Mouse (Mus musculus) limb, embryonic 12.5 days (tissue): ENCODE data around the gene Pla2g2c. TPM values are rescaled to one million over a fixed set of nuclear protein-coding genes. Genes with fewer than 3 reads are reported as not detected.

Experiments used
- ATAC-seq: fragments of 200-750 bp; cut with Nextera tagmentation; 2 replicates; pipeline ENCODE4 v1.8.0; 2017; ENCODE audit warnings: low read depth, moderate TSS enrichment; ENCODE audit not compliant: insufficient number of reproducible peaks, insufficient read depth, low FRiP score, low TSS enrichment
- H3K27ac ChIP-seq: fragments of 300-500 bp; sonication (generic); 2 replicates; pipeline ENCODE4 v1.5.1; 2016; ENCODE audit warnings: mild to moderate bottlenecking, moderate library complexity
- H3K27me3 ChIP-seq: fragments of 300-500 bp; sonication (generic); 2 replicates; pipeline ENCODE4 v1.6.1; 2016; ENCODE audit warnings: mild to moderate bottlenecking, moderate library complexity
- H3K36me3 ChIP-seq: fragments of 300-500 bp; sonication (generic); 2 replicates; pipeline ENCODE4 v1.6.1; 2016; ENCODE audit warnings: mild to moderate bottlenecking, moderate library complexity
- H3K4me1 ChIP-seq: fragments of 300-500 bp; sonication (generic); replicated peaks from 2 replicates; pipeline ENCODE4 v1.6.1; 2016
- H3K4me2 ChIP-seq: fragments of 300-500 bp; sonication (generic); 2 replicates; pipeline ENCODE4 v1.6.1; 2016; ENCODE audit warnings: mild to moderate bottlenecking, moderate library complexity
- H3K4me3 ChIP-seq: fragments of 300-500 bp; sonication (generic); replicated peaks from 2 replicates; pipeline ENCODE4 v1.5.1; 2016; ENCODE audit warnings: mild to moderate bottlenecking
- H3K9ac ChIP-seq: fragments of 300-500 bp; sonication (generic); replicated peaks from 2 replicates; pipeline ENCODE4 v1.6.1; 2016; ENCODE audit warnings: mild to moderate bottlenecking, moderate library complexity
- H3K9me3 ChIP-seq: fragments of 300-500 bp; sonication (generic); 2 replicates; pipeline ENCODE4 v1.6.1; 2016; ENCODE audit warnings: mild to moderate bottlenecking, moderate library complexity
- WGBS: fragments of 180-500 bp; shearing (Covaris S2); methylation state at CpG from one replicate; pipeline ENCODE4 v1.1.7; 2016; 5-methylcytosine and 5-hydroxymethylcytosine counted together
- polyA plus RNA-seq: library from polyadenylated mRNA; unstranded; fragments of >200 nt; fragmentation: Nextera tagmentation; extraction: Ambion mirVana; gene quantifications from 2 replicates; pipeline ENCODE4 v1.2.1, GENCODE M21; 2016

The Pla2g2c gene
- polyA plus RNA-seq, 1 experiment from 2014 or later, result 0.92 TPM

GRCm38 (mm10) chr4:138697166-138697860 is 27.3 kb upstream of the Pla2g2c start:
- no peaks in the 10 kb centered on the region for H3K36me3 ChIP-seq
- no peak for ATAC-seq
- no peak overlapping the region for H3K4me2 ChIP-seq
- no peak overlapping the region for H3K4me3 ChIP-seq
- H3K4me1 ChIP-seq, result no peaks in the 10 kb centered on the region
- peaks cover 43% of the 10 kb centered on the region for H3K27me3 ChIP-seq
- no peak overlapping the region for H3K9ac ChIP-seq
- no peak overlapping the region for H3K27ac ChIP-seq
- WGBS, result 45% methylated on average over 9 of the region's 10 CpGs
- no peaks in the 10 kb centered on the region for H3K9me3 ChIP-seq

DNA sequence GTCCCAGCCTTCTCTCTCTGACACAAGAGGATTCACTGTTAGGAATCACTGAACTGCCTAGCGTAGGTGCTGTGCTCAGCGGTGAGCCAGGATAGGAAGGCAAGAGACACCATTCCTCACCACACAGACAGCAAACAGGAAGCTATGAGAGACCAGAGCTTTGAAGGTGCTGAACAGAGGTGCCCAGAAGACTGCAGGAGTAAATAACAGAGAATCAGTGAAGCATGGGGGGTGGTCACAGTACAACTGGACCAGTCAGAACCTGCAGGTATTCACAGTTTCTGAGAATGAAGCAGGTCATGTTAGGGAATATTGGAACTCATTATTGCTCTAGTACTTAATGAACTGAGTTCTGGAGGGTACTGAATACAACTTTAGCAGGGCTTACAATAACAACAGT is 26.3 kb upstream of the Pla2g2c start:
- H3K27me3 ChIP-seq, result peaks cover 33% of the 10 kb centered on the region
- no peak overlapping the region for H3K4me3 ChIP-seq
- 57% methylated on average over 2 of the region's 2 CpGs for WGBS

DNA sequence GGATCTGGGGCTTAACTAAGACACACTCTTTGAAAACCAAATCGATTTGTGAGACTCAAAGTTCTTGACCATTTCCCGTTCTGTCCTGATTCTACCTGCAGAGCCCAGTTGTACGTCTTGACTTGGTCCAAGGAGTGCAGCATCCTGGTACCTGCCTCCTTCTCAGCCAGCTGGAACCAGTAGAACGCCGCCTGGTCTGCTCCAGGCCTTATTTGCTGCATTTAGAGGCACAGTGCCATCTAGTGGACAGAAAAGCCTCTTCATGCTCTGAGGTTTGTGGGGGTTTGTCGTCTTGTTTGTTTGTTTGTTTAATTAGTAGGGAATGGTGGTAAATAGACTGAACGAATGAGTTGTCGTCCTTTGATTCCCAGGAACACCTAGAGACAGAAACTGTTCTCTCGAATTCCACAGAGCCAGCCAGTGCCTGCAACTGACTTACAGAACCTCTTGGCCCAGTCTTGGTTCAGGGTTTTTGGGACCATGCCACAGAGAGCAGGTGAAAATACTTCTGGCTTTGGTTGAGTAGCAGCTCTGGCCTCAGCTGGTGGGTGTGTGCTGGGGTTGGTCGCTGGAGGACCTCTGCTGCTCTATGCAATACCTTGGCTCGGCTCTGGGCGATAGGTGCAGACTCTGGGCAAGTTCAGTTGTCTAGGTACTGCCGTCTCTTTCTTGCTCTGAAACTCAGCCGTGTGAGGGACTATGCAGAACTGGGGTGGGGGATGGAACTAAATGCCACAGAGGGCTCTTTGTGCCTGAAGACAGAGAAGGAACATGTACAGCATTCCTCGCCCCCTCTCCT is 24.2 kb upstream of the Pla2g2c start:
- Histone ChIP-seq H3K27ac (no peak overlapping the region), H3K4me3 (no peak overlapping the region), H3K4me2 (no peak overlapping the region), H3K9ac (no peak overlapping the region), H3K9me3 (no peaks in the 10 kb centered on the region), H3K4me1 (0 out of 2 replicates have a peak, but pooled peaks cover 3% of the 10 kb centered on the region), H3K36me3 (no peaks in the 10 kb centered on the region), H3K27me3 (peaks cover 16% of the 10 kb centered on the region)
- 28% methylated on average over 15 of the region's 15 CpGs for WGBS
- ATAC-seq, result no peak; the same call in 1 of the 2 replicates

More for the DNA sequence above, 26.3 kb upstream of the Pla2g2c start:
- H3K36me3 ChIP-seq, result no peaks in the 10 kb centered on the region
- H3K9me3 ChIP-seq, result no peaks in the 10 kb centered on the region
- no peak overlapping the region for H3K9ac ChIP-seq
- H3K4me2 ChIP-seq, result no peak overlapping the region
- no peak for ATAC-seq
- H3K4me1 ChIP-seq, result no peaks in the 10 kb centered on the region
- H3K27ac ChIP-seq, result no peak overlapping the region

GRCm38 (mm10) chr4:138701111-138701510 is 23.5 kb upstream of the Pla2g2c start:
- Histone ChIP-seq H3K4me1 (0 out of 2 replicates have a peak, but pooled peaks cover 3% of the 10 kb centered on the region), H3K4me3 (no peak overlapping the region), H3K27ac (no peak overlapping the region), H3K27me3 (peaks cover 14% of the 10 kb centered on the region), H3K9me3 (no peaks in the 10 kb centered on the region), H3K36me3 (no peaks in the 10 kb centered on the region), H3K9ac (no peak overlapping the region), H3K4me2 (no peak overlapping the region)
- ATAC-seq, result no peak
- WGBS, result 67% methylated on average over 8 of the region's 8 CpGs

- no peak for ATAC-seq
- no peaks in the 10 kb centered on the region for H3K9me3 ChIP-seq
- H3K27ac ChIP-seq, result no peak overlapping the region
- no peak overlapping the region for H3K4me2 ChIP-seq
- WGBS, result 73% methylated on average over 2 of the region's 2 CpGs
- H3K4me3 ChIP-seq, result no peak overlapping the region
- 0 out of 2 replicates have a peak, but pooled peaks cover 3% of the 10 kb centered on the region for H3K4me1 ChIP-seq
- H3K9ac ChIP-seq, result no peak overlapping the region
- H3K36me3 ChIP-seq, result no peaks in the 10 kb centered on the region
- H3K27me3 ChIP-seq, result peaks cover 4% of the 10 kb centered on the region
Measured at GRCm38 (mm10) chr4:138702031-138702430, 22.6 kb upstream of the Pla2g2c start.

- H3K4me1 ChIP-seq, result 0 out of 2 replicates have a peak, but pooled peaks cover 3% of the 10 kb centered on the region
- no peak overlapping the region for H3K4me2 ChIP-seq
- H3K9ac ChIP-seq, result no peak overlapping the region
- H3K27ac ChIP-seq, result no peak overlapping the region
- no peaks in the 10 kb centered on the region for H3K27me3 ChIP-seq
- no peaks in the 10 kb centered on the region for H3K9me3 ChIP-seq
- WGBS, result 85% methylated on average over 8 of the region's 8 CpGs
- no peak for ATAC-seq
- no peak overlapping the region for H3K4me3 ChIP-seq
- H3K36me3 ChIP-seq, result no peaks in the 10 kb centered on the region
Measured at GRCm38 (mm10) chr4:138702528-138702927, 22.1 kb upstream of the Pla2g2c start.

DNA sequence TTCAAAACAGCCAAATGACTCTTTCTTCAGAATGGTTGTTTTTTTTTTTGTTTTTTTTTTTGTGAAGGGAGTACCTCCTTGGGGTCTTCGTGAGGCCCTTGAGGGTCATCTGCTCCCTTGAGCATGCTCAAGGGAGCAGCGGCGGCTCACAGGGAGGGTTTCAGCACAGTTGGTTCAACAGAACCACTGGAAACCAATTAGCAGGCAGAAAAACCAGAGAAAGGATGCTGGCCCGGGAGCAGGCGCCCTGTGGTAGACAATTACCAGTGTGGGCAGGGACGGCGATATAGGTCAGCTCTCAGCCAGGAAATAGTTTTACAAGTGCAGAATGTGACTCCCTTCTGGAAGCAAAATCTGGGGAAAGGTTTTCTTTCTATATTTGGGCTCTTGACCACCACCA is 21.0 kb upstream of the Pla2g2c start:
- 0 out of 2 replicates have a peak, but pooled peaks cover 3% of the 10 kb centered on the region for H3K4me1 ChIP-seq
- H3K27ac ChIP-seq, result no peak overlapping the region
- H3K4me2 ChIP-seq, result no peak overlapping the region
- H3K4me3 ChIP-seq, result no peak overlapping the region
- no peaks in the 10 kb centered on the region for H3K27me3 ChIP-seq
- no peaks in the 10 kb centered on the region for H3K36me3 ChIP-seq
- no peak for ATAC-seq
- H3K9me3 ChIP-seq, result no peaks in the 10 kb centered on the region
- H3K9ac ChIP-seq, result no peak overlapping the region
- 54% methylated on average over 7 of the region's 7 CpGs for WGBS

DNA sequence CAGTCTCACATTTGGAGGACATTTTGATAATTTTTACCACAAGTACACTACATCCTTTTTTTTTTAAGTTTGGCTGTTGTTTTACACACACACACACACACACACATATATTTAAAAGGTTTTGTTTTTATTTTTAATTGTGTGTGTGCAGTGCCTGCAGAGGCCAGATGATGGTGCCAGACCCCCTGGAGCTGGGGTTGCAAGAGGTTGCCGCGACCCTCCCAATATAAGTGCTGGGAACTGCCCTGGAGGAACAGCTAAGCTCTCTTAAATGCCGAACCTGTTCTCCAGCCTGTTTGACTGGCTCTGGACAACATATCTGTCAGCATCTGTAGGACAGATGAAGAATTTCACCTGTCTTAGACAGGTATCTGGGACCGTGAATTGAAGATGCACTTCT is 20.4 kb upstream of the Pla2g2c start:
- H3K4me3 ChIP-seq, result no peak overlapping the region
- 0 out of 2 replicates have a peak, but pooled peaks cover 3% of the 10 kb centered on the region for H3K4me1 ChIP-seq
- no peak overlapping the region for H3K4me2 ChIP-seq
- no peaks in the 10 kb centered on the region for H3K27me3 ChIP-seq
- H3K36me3 ChIP-seq, result no peaks in the 10 kb centered on the region
- no peaks in the 10 kb centered on the region for H3K9me3 ChIP-seq
- no peak overlapping the region for H3K9ac ChIP-seq
- 78% methylated on average over 4 of the region's 4 CpGs for WGBS
- no peak for ATAC-seq
- no peak overlapping the region for H3K27ac ChIP-seq

- Histone ChIP-seq H3K27me3 (peaks cover 6% of the 10 kb centered on the region; the same call in 1 of the 2 replicates), H3K9me3 (no peaks in the 10 kb centered on the region), H3K4me1 (0 out of 2 replicates have a peak, but pooled peaks cover 3% of the 10 kb centered on the region), H3K27ac (no peak overlapping the region), H3K4me2 (no peak overlapping the region), H3K36me3 (no peaks in the 10 kb centered on the region), H3K4me3 (no peak overlapping the region), H3K9ac (no peak overlapping the region)
- 92% methylated on average over 8 of the region's 8 CpGs for WGBS
- ATAC-seq, result no peak
Measured at GRCm38 (mm10) chr4:138706620-138707019, 18.0 kb upstream of the Pla2g2c start.

GRCm38 (mm10) chr4:138708636-138709035 is 16.0 kb upstream of the Pla2g2c start:
- Histone ChIP-seq H3K27me3 (peaks cover 6% of the 10 kb centered on the region; the same call in 1 of the 2 replicates), H3K27ac (no peak overlapping the region), H3K9me3 (no peaks in the 10 kb centered on the region), H3K4me1 (0 out of 2 replicates have a peak, but pooled peaks cover 3% of the 10 kb centered on the region), H3K4me2 (no peak overlapping the region), H3K9ac (no peak overlapping the region), H3K36me3 (no peaks in the 10 kb centered on the region), H3K4me3 (no peak overlapping the region)
- ATAC-seq, result no peak
- 10% methylated on average over 7 of the region's 7 CpGs for WGBS

DNA sequence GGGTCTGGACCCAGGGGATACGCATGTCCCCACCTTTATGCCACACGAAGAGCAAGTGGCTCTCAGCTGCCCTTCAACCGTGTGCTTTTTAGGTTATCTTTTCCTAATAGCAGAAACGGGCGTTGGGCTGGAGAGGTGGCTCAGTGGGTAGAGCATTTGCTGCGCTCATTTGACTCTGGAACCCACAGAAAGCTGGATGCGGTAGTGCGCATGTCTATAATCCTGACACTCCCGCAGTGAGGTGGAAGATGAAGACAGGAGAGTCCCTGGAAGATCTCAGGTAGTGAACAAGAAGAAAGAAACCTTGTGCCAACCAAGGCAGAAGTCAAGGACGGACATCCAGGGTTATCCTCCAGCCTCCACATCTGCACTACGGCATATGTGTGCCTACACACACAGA is 15.3 kb upstream of the Pla2g2c start:
- Histone ChIP-seq H3K9ac (no peak overlapping the region), H3K4me2 (no peak overlapping the region), H3K4me1 (no peaks in the 10 kb centered on the region), H3K27me3 (peaks cover 6% of the 10 kb centered on the region; the same call in 1 of the 2 replicates), H3K4me3 (no peak overlapping the region), H3K36me3 (no peaks in the 10 kb centered on the region), H3K9me3 (no peaks in the 10 kb centered on the region), H3K27ac (no peak overlapping the region)
- no peak for ATAC-seq
- WGBS, result 85% methylated on average over 11 of the region's 11 CpGs
